Mouse (Mus musculus) embryo, embryonic 10 days (tissue): ENCODE measurements around the gene Ift80.
"Not testable (repeated sequence)": the region's sequence is repeated elsewhere in the genome, so short reads cannot be mapped to it uniquely, and the experiment has no call there.

ENCODE experiments used
- DNase-seq: peaks from one replicate; pipeline ENCODE4 v3.0.0-alpha.2; 2015; ENCODE audit warnings: low spot score

Gene Ift80

DNA sequence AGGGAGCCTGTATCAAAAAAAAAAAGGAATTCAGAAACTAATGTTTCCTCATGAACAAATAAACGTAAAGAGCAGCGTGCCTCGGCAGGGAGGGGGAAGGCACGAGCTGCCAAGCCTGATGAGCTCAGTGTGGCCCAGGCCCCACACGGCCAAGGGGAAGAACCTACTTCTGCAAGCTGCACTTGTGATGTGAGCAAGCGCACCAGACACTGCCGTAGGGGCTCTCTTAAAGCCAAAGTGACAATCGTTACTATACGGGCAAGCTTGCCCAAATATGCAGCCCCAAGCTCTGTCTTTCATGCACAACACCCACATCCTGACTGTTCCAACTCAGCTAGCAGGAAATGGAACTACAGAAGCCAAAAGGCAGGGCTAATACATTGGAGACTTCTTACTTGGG, 23.5 kb downstream of the Ift80 start:
- DNase-seq: no peak

DNA sequence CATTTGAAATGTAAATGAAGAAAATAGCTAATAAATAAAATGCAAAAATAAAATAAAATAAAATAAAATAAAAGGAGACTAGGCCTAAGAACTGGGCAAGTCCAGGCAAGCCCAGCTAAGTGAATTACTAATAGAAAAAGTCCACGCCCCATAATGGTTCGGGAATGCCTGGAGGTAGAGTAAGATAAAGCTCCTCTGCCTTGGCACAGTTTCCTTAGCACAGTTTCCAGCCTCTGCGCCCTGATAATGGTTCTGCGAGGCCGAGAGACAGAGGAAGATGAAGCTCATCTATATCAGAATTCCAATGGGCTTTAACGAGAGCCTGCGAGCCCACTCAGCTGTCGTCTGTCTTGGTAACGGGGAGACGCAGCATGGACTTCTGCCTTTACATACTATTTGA, 25.2 kb downstream of the Ift80 start:
- no peak for DNase-seq

GRCm38 (mm10) chr3:68977696-68978095, 26.7 kb downstream of the Ift80 start:
- DNase-seq: no peak

DNA sequence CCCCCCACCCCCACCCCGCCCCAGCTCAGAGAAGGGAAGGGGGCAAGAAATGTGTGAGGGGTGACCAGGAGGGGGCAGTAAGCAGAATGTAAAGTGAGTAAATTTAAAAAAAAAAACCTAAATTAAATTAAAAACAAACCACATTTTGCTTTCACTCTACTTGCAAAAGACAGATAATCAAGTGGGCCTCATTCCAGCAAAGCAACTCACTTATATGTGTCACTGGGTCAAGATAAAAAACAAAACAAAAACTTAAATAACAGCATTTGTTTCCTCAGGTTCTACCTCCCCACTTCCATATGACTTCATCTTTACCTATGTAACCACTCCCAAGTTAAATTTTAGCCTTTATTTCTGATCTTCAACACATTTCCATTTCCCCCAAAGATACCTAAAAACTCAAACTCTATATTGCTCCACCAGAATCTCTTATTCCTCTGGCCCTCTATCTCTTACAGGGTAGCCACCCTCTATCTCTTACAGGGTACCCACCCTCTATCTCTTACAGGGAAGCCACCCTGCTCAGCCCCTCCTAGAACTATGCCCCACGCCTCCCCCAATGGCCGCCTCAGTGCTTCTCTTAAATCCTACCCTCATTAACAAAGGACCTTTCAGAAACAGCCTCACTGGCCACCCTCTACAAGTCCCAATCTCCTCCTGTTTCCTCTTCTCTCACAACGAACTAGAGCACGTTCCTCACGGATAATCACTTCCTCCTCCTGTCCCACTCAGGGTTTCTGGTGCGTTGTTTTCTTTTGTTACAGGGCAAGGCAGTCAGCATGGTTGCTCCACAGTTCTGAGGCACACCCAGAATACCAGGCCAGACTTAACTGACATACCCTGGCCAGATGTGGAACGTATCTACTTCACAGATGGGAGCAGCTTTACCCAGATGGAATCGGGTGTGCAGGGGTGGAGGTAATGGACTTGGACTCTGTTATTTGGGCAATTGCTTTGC, 28.6 kb downstream of the Ift80 start:
- DNase-seq: peak; percentile 5

- DNase-seq: no peak
These were observed 29.5 kb downstream of the Ift80 start for GRCm38 (mm10) chr3:68974639-68975532.

DNA sequence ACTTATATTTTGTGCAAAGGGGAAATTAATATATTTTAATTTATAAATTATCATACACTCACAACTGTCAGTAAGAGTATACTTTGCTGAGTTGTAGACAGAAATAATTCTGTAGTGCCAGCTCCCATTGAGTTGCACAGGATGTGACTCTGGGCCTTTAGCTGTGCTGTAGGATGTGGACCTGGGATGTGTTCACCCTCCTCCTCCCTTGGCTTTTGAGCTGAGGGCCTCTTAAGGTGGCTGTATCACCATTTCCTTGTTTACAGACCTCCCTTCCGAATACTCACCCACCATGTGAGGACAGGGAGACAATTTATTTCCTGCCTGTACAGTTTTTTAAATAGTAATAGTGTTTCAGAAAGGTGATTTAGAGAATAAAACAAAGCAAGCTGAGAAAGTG, 30.8 kb downstream of the Ift80 start:
- no peak for DNase-seq

GRCm38 (mm10) chr3:68969091-68969590, 35.2 kb downstream of the Ift80 start:
- DNase-seq: no peak

DNA sequence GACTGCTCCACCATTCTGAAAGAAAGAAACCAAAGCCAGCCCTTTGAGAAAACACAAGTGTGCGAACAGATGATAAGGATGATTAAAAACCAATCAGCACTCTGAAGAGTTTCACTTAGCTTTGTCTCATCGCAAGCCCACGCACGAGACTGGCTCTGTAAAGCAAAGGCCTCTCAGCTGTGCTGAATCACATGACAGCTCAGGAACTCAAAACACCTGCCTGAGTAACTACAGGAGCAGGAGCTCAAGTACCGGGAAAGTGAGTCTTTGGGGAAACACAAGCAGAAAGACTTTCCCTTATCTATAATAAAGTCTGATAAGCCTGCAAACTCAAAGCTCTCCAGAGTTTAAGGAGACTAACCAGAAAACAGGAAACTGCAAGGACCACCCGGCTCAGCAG, 37.0 kb downstream of the Ift80 start:
- no peak for DNase-seq

GRCm38 (mm10) chr3:68966527-68967285, 37.7 kb downstream of the Ift80 start:
- DNase-seq: no peak

- no peak for DNase-seq
These were observed 39.7 kb downstream of the Ift80 start for GRCm38 (mm10) chr3:68964682-68965081.

DNA sequence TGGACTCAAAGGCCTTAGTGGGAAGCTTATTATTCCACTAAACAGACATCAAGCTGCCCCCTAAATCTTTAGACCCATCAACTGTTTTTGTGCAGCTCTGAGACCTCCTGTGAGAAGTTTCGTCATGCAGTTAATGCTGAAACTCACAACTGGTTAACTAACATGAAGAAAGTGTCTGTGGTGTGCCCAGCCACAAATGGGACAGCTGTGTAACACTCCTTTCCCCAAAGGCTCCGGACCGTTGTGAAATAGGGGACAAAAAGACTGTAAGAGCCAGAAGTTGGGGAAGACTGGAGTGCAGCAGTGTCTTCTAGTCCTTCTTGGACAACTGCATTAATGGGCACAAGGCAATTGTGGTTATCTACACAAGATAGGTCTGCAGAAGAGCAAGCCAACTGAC, 47.0 kb downstream of the Ift80 start:
- DNase-seq: no peak

DNA sequence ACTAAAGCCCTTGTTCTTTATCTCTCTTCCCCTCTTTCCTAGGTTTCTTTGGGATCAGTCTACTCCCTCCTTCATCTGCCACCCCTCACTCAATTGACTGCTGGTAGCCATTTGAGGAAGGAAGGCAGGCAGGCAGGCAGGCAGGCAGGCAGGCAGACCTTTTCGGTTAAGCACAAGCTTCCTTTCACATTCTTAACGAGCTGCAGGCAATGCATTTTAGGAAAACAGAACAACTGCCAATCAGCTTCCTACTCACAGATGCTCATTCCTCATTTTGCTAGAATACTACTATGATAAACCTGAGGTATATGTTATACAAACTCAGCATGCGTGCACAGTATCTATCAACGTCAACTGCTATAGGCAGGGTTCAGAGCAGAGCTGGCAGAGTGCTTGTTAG, 47.9 kb downstream of the Ift80 start:
- no peak for DNase-seq

DNA sequence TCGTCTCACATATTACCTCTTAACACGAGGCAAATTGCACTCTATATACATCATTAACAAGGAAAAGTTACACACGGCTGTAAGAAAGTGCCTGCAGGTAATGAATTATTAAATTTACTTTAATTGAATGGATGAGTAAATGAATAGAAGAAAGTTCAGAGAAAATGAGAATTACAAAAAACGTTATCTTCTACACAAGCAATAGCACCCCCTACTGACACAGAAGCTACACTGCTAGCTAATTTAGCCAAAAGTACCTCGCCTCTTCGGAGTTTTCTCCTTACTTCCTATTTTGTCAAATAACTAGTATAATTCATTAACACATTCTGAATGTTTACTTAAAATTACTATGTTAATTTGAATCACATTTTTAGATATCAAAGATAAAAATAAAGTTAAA, 49.9 kb downstream of the Ift80 start:
- DNase-seq: peak; percentile 78

DNA sequence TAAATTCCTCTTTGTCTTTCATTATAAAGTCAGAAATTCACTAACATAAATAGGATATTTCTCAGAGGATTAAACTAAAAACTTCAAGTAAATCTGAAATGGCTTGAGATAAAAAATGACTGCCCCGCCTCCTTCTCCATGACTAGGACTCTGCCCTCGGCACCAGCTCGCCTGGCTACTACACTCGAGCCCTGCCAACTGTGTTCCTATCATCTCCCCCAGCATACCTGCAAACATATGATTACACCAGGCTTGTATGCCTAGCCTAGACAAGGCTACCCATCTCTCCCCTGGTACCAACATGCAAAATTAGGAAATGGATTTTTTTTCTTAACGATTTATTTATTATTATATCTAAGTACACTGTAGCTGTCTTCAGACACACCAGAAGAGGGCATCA, 51.7 kb downstream of the Ift80 start:
- no peak for DNase-seq

GRCm38 (mm10) chr3:68951971-68952370, 52.4 kb downstream of the Ift80 start:
- DNase-seq: not testable (repeated sequence)

DNA sequence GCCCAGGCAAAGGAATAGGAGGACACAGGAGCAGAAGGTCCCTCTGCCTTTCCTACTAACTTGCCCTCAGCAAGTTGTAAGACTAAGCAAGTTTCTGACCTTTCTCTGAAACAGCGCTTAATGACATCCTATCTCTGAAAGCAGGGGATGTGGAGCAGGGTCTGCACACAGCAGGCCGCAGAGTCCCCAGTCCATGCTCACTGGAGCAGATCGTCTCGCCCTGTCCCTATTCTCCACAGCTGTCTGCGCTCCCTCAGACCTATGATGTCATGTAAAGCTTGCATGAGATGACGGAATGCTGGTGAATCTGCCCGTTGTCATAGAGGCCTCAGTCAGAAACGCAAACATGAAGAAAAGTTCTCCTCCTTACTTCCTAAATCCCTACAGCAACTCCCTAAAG, 55.0 kb downstream of the Ift80 start:
- peak; percentile 23 for DNase-seq

DNA sequence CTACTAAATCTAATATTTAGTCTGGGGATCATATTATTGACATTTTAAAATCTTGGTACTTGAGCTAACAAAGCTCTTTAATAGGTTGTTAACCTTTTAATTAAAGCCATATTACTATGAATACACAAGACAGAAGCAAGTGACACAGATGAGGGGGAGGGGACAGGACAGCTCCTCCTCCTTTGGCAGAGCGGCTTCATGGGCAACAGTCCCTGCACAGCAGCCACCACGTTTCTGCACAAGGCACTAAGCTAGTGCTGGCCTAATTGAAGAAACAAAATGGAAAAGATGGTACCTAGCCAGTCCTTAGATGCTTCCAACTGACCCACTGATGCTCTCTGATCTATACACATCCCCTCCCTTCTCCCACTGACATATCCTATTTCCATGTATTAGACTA, 55.5 kb downstream of the Ift80 start:
- DNase-seq: no peak

DNA sequence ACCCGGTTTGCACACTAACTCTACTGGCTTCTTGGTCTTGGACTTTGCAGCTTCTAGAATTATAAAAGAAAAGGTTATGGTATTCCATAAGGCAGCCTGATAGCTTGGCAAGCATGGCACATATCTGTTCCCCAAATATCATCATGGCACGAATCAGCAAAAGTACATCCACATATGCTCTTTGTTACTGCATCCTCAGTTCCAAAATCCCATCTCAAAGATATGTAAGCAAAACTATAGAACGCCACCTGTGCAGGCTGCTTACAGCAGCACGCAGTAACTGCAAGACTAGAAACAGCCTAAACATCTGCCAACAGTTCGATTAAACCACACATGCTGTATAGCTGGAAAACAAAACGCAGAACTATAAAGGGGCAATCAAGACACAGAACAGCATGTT, 62.5 kb downstream of the Ift80 start:
- no peak for DNase-seq

DNA sequence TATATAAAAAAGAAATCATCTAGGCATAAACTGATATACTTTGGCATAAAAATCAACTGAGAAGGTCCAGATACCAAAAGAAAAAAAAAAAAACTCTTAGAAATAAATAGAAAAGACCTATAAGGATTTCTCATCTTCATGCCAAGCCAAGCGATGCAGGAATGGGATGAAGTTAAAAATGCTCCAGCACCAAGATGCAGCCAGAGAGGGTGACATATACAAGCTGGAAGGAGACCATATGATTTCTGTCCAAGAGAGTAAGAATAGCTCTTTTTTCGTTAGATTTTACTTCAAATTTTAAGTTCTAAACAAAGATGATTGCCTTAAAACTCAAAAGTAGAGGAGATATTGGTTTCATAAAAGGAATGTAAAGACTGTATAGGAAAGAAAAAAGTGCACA, 64.1 kb downstream of the Ift80 start:
- no peak for DNase-seq

GRCm38 (mm10) chr3:68939312-68939711, 65.1 kb downstream of the Ift80 start:
- DNase-seq: no peak

DNA sequence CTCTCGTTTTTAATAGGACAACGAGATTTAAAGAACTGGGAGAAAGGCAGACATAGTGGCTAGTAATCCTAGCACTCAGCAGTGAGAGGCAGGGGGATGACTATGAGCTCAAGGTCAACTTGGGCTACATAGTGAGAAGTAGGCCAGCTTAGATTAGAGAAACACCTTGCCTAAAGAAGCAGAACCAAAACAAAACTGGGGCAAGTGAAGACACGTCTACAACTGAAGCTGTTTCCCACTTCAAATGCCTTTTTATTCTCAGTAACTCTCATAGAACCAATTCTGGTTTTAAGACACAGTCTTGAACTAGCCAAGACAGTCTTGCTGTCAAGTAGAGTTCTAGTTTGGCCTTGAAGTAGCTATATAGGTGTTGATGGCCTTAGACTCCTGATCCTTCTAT, 67.7 kb downstream of the Ift80 start:
- DNase-seq: no peak

- peak; percentile 40 for DNase-seq
These were observed 68.9 kb downstream of the Ift80 start for GRCm38 (mm10) chr3:68935498-68935897.
